Mouse (Mus musculus): ENCODE measurements around the gene Pde3a.

Pde3a gene

GRCm38 (mm10) chr6:141248691-141249584, at the start of gene Pde3a:
Pde3a (plus strand) TSS chr6:141249269.
- POLR2A ChIA-PET = interaction anchor here in 1 of 4 experiments (1.0 kb wide), 1 partner anchor 516 kb away, joined by 6 read pairs; no protein-coding TSS in a partner anchor
- CTCF ChIA-PET = interaction anchor here in 3 of 4 experiments (0.6 to 1.0 kb wide), 3 partner anchors 88 to 930 kb away, joined by 3 to 11 read pairs (median 8); no protein-coding TSS in a partner anchor

GRCm38 (mm10) chr6:141200173-141200615, 48.9 kb upstream of the Pde3a start:
- POLR2A ChIA-PET = interaction anchor here in 1 of 4 experiments (0.6 kb wide), 1 partner anchor 9 kb away, joined by 5 read pairs; no protein-coding TSS in a partner anchor
- CTCF ChIA-PET = no interaction called here

GRCm38 (mm10) chr6:141207531-141207930, 41.5 kb upstream of the Pde3a start:
- ChIA-PET CTCF (interaction anchor here in 1 of 4 experiments (0.8 kb wide), 1 partner anchor 245 kb away, joined by 5 read pairs; no protein-coding TSS in a partner anchor), POLR2A (no interaction called here)

- POLR2A ChIA-PET = no interaction called here
Measured at GRCm38 (mm10) chr6:141208283-141208872, 40.7 kb upstream of the Pde3a start.

GRCm38 (mm10) chr6:141210021-141210420, 39.0 kb upstream of the Pde3a start:
- CTCF ChIA-PET = no interaction called here
- POLR2A ChIA-PET = no interaction called here

More at GRCm38 (mm10) chr6:141208283-141208872, 40.7 kb upstream of the Pde3a start:
- CTCF ChIA-PET = no interaction called here

GRCm38 (mm10) chr6:141221081-141221480, 28.0 kb upstream of the Pde3a start:
- ChIA-PET CTCF (no interaction called here), POLR2A (interaction anchor here in 1 of 4 experiments (0.6 kb wide), 1 partner anchor 25 kb away, joined by 3 read pairs; no protein-coding TSS in a partner anchor)

- ChIA-PET POLR2A (no interaction called here), CTCF (no interaction called here)
Measured at GRCm38 (mm10) chr6:141226851-141227657, 22.0 kb upstream of the Pde3a start.

GRCm38 (mm10) chr6:141227658-141228005, 21.4 kb upstream of the Pde3a start:
- POLR2A ChIA-PET = no interaction called here
- CTCF ChIA-PET = no interaction called here

GRCm38 (mm10) chr6:141232756-141233382, 16.2 kb upstream of the Pde3a start:
- ChIA-PET POLR2A (interaction anchor here in 1 of 4 experiments (0.6 kb wide), 1 partner anchor 66 kb away, joined by 3 read pairs; no protein-coding TSS in a partner anchor), CTCF (no interaction called here)

- ChIA-PET CTCF (no interaction called here), POLR2A (no interaction called here)
Measured at GRCm38 (mm10) chr6:141241809-141242208, 7.3 kb upstream of the Pde3a start.

GRCm38 (mm10) chr6:141245089-141245488, 4.0 kb upstream of the Pde3a start:
- POLR2A ChIA-PET = no interaction called here
- CTCF ChIA-PET = no interaction called here

GRCm38 (mm10) chr6:141246391-141246790, 2.7 kb upstream of the Pde3a start:
- CTCF ChIA-PET = no interaction called here
- POLR2A ChIA-PET = interaction anchor here in 1 of 4 experiments (0.6 kb wide), 1 partner anchor 26 kb away, joined by 3 read pairs; no protein-coding TSS in a partner anchor

GRCm38 (mm10) chr6:141248081-141248480, 988 bp upstream of the Pde3a start:
- CTCF ChIA-PET = interaction anchor here in 1 of 4 experiments (0.6 kb wide), 1 partner anchor 929 kb away, joined by 3 read pairs; no protein-coding TSS in a partner anchor
- POLR2A ChIA-PET = no interaction called here

GRCm38 (mm10) chr6:141249585-141250295, 671 bp downstream of the Pde3a start:
- ChIA-PET CTCF (interaction anchor here in 1 of 4 experiments (0.5 to 1.0 kb wide), 2 partner anchors 87 to 123 kb away, joined by 5 to 11 read pairs; no protein-coding TSS in a partner anchor), POLR2A (interaction anchor here in 2 of 4 experiments (0.6 to 1.0 kb wide), 2 partner anchors 120 to 516 kb away, joined by 3 to 6 read pairs; no protein-coding TSS in a partner anchor)

GRCm38 (mm10) chr6:141250296-141250629, 1.2 kb downstream of the Pde3a start:
- POLR2A ChIA-PET = interaction anchor here in 2 of 4 experiments (0.6 to 1.0 kb wide), 2 partner anchors 121 to 517 kb away, joined by 3 to 6 read pairs; no protein-coding TSS in a partner anchor
- CTCF ChIA-PET = no interaction called here

- ChIA-PET POLR2A (interaction anchor here in 1 of 4 experiments (1.1 kb wide), 1 partner anchor 334 kb away, joined by 4 read pairs; no protein-coding TSS in a partner anchor), CTCF (interaction anchor here in 1 of 4 experiments (0.9 kb wide), 1 partner anchor 210 kb away, joined by 4 read pairs; no protein-coding TSS in a partner anchor)
Measured at GRCm38 (mm10) chr6:141250984-141251383, 1.9 kb downstream of the Pde3a start.

GRCm38 (mm10) chr6:141252520-141252919, 3.5 kb downstream of the Pde3a start:
- CTCF ChIA-PET = no interaction called here
- POLR2A ChIA-PET = no interaction called here

GRCm38 (mm10) chr6:141254956-141255355, 5.9 kb downstream of the Pde3a start:
- CTCF ChIA-PET = no interaction called here
- POLR2A ChIA-PET = no interaction called here

Measured in embryonic stem cell, embryonic (primary cell).